Mouse (Mus musculus): ENCODE results near the gene Olfr1352. TPM values are rescaled to one million over a fixed set of nuclear protein-coding genes. Genes with fewer than 3 reads are reported as not detected.
"Not testable (repeated sequence)": the region's sequence is repeated elsewhere in the genome, so short reads cannot be mapped to it uniquely, and the experiment has no call there.

Gene Olfr1352
- not detected in 2 replicates for total RNA-seq (2021)
- long read RNA-seq, result 0 reads

DNA sequence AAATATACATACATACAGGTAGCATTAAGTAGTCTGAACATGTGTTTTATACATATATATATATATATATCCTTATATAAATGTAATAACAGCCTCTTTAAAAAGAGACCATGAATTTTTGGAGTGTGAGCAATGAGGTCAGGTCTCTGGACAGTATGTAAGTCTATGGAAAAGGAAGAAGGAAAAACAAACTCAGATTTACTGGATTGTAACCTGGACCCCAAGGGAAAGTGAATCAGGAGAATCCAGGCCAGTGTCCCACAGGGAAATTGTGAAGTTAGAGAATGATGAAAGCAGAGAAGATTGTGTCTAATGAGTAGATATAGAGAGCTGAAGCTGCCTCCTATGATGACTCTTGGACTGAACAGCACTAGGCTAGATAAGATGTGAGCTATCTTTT is at the start of gene Olfr1352:
Olfr1352 (plus strand) TSS at position 301 of the 400 bp plus-strand sequence.
- no peak for DNase-seq

DNA sequence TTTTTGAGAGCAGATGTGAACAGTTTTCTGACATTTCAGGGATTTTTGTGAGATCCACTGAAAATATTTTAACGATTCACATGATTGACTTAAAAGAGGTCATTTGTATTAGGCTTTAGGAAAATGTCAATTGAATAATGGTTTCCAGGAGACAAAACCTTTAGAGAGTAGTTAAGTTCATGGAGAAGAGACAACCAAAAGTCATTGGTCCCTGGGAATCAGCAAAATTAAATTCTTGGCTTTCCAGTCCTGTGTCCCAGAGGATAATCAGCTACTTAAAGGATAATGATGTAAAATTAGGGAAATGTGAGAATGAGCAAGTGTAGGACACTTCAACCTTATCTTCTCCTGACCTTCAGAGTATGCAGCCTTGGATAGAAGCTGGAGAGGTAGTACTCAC is 30.5 kb upstream of the Olfr1352 start, which contains the start of gene Olfr8:
Olfr8 (plus strand) TSS at position 301 of the 400 bp plus-strand sequence.
- not testable (repeated sequence) for DNase-seq

DNA sequence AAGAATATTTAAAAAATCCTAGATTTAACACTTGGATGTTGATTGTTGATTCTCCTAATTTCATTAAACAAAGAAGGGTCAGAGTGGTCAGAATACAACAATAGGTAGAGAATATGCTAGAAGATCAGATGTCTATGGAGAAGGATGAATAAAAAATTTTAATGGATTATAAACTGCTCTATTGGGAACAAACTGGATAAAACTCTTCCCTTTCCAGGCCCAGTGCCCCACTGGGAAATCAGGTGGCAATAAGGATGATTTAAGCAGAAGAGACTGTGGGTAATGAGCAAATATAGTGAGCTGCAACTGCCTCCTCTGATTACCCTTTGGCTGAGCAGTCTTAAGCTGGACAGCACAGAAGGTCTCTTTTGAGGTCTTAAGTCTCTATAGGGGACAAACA is 17.8 kb upstream of the Olfr1352 start, which contains the start of gene Olfr1353:
Olfr1353 (plus strand) TSS at position 301 of the 400 bp plus-strand sequence.
- not testable (repeated sequence) for DNase-seq

DNA sequence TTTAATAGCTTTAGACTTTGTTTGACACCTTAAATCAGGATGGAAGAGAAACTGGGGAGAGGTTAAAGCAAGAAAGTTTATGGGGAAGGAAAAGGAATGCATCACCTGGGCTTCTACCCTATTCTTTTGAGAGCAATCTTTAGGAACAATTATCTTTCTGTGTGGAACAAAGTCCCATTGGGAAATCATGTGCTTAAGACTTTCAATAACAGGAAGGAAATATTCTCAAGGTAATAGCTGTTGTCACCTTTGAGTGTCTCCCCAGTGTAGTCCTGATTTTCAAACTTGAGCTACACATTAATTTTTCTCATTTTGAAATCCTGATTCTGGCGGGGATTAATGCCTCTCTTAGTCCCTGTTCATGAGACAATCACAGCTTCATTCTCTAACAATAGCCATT is 31.3 kb downstream of the Olfr1352 start, which contains the start of gene Olfr1351:
Olfr1351 (plus strand) TSS at position 301 of the 400 bp plus-strand sequence.
- DNase-seq, result no peak

DNA sequence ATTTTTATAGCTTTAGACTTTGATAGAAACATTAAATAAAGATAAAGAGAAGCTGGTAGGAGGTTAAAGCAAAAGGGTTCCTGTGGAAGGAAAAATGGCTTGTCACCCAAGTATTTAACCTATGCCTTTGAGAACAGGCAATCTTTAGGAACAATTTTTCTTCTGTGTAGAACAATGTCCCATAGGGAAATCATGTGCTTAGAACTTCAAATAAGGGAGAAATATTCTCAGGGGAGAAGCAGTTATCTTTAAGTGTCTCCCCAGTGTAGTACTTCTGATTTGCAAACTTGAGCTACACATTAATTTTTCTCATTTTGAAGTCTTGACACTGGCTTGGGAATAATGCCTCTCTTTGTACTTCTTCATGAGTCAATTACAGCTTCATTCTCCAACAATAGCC is 47.6 kb downstream of the Olfr1352 start, which contains the start of gene Olfr57:
Olfr57 (plus strand) TSS at position 301 of the 400 bp plus-strand sequence.
- DNase-seq, result no peak

Other genes with a start within 250 kb of the Olfr1352 start
- not detected in 2 replicates for gene Ccdc105, start 228.0 kb upstream of the Olfr1352 start, total RNA-seq (2021)
- gene Slc1a6, start 200.6 kb upstream of the Olfr1352 start, total RNA-seq (2021), result 0.21 TPM in 1 of 2 replicates, not detected in the other
- not detected in 2 replicates for gene Olfr1356, start 128.9 kb upstream of the Olfr1352 start, total RNA-seq (2021)
- not detected in 2 replicates for gene Olfr1355, start 105.5 kb upstream of the Olfr1352 start, total RNA-seq (2021)
- gene Olfr1354, start 67.9 kb upstream of the Olfr1352 start, total RNA-seq (2021), result not detected in 2 replicates
- gene Olfr8, start 30.4 kb upstream of the Olfr1352 start, total RNA-seq (2021), result not detected in 2 replicates
- gene Olfr1353, start 17.7 kb upstream of the Olfr1352 start, total RNA-seq (2021), result not detected in 2 replicates
- not detected in 2 replicates for gene Olfr1351, start 31.4 kb downstream of the Olfr1352 start, total RNA-seq (2021)
- gene Olfr57, start 47.7 kb downstream of the Olfr1352 start, total RNA-seq (2021), result not detected in 2 replicates
- gene 2610008E11Rik, start 116.5 kb downstream of the Olfr1352 start, total RNA-seq (2021), result 17.0 and 19.2 TPM in 2 replicates
- gene Vmn2r80, start 167.7 kb downstream of the Olfr1352 start, total RNA-seq (2021), result not detected in 2 replicates

All from adrenal gland, postnatal 25 days (tissue).